Comparison of ENCODE assay signal across 24 mouse cellular contexts in the genomic region with DNA sequence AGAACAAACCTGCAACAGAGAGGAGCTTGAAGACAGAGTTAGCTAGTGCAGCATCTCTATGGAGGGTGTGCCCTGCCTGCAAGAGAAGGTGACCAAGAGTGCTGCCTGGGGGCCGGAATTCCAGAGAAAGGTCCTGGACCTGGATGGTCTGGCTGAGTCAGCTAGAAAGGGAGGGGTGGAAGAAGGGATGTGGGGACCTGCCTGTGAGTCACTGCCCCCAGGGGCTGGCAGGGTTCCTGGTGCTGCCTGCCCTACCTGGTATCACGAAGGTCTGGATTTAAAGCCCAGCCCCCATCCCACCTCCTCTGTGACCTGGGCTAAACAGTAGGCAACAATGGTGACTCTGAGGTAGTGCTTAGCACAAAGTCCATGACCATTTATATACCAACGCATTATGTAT. TPM values are rescaled to one million over a fixed set of nuclear protein-coding genes. Genes with fewer than 3 reads are reported as not detected.
A peak's percentile ranks its signal among the peaks of the same experiment; 100 is the strongest.
DNase-seq lines count a peak whose midpoint lies in the region; ATAC-seq and TF ChIP-seq lines count a peak whose summit lies in the region.
"Had no signal": no experiment of that assay in that cellular context is flagged by ENCODE, and none has a peak within 500 bp of the region (broad histone marks: within the 10 kb centered on the region; RNA-seq: fewer than 3 reads in every experiment).

No protein-coding gene starts in this region.

- no peak overlapping the region for H3K9ac ChIP-seq in stomach, embryonic 16.5 days (ENCODE audit: low read length)
- H3K9ac ChIP-seq: forebrain, postnatal 0 days; limb, embryonic 15.5 days; liver, postnatal 0 days had no signal

- peaks cover 37% of the 10 kb centered on the region for H3K4me1 ChIP-seq in stomach, embryonic 16.5 days (ENCODE audit: control insufficient read depth, insufficient read depth, low read length)

- no peak overlapping the region for H3K4me2 ChIP-seq in stomach, embryonic 16.5 days (ENCODE audit: low read depth, low read length)
- H3K4me2 ChIP-seq: heart, embryonic 13.5 days; limb, embryonic 15.5 days had no signal

- H3K27me3 ChIP-seq in Patski: no peaks in the 10 kb centered on the region
- H3K27me3 ChIP-seq in stomach, embryonic 16.5 days (ENCODE audit: control insufficient read depth, insufficient read depth, low read length): no peaks in the 10 kb centered on the region

- WGBS in stomach, embryonic 16.5 days: 59% methylated on average over 3 of the region's 3 CpGs

- intact Hi-C loops in heart, postnatal 14 days (cut with DNase I): no loop called here

- H3K4me3 ChIP-seq in stomach, embryonic 16.5 days (replicated peaks; ENCODE audit: low read length): no peak overlapping the region
- H3K4me3 ChIP-seq: erythroblast, embryonic 14.5 days; heart, embryonic 13.5 days; limb, embryonic 15.5 days; midbrain, embryonic 10.5 days had no signal

- H3K9me3 ChIP-seq in stomach, embryonic 16.5 days (replicated peaks; ENCODE audit: control insufficient read depth, low read length): no peaks in the 10 kb centered on the region
- H3K9me3 ChIP-seq: heart, embryonic 13.5 days; limb, embryonic 15.5 days; midbrain, embryonic 10.5 days had no signal

- in situ Hi-C loops in Patski (cut with MboI; ENCODE audit: low pct_unique_long_range_greater_than_20kb): no loop called here

- DNase-seq in heart, adult 11 months: peak; percentile 88
- DNase-seq in heart, postnatal 14 days: no peak
- DNase-seq in urinary bladder, adult 2 months (ENCODE audit: low spot score): peak; percentile 19
- DNase-seq in urinary bladder, postnatal 25 days (ENCODE audit: low spot score): no peak
- no peak for DNase-seq in Patski (ENCODE audit: low read depth, low spot score)
- no peak for DNase-seq in natural killer cell, adult 2 months (ENCODE audit: low spot score in 2 of 2)
- DNase-seq: cerebellum, postnatal 36 days; forebrain, postnatal 0 days; heart, postnatal 4 days; layer of hippocampus, postnatal 36 days; liver, postnatal 0 days; right cerebral cortex, postnatal 25 days had no signal

- POLR2A ChIA-PET in Patski (lab: Charles Lee): no interaction called here

- no peaks in the 10 kb centered on the region for H3K36me3 ChIP-seq in stomach, embryonic 16.5 days (ENCODE audit: control insufficient read depth, insufficient read depth, low read length)
- H3K36me3 ChIP-seq: heart, embryonic 13.5 days; limb, embryonic 15.5 days; midbrain, embryonic 10.5 days had no signal

- peak; percentile 38 for ATAC-seq in Patski
- ATAC-seq in stomach, embryonic 16.5 days (ENCODE audit: insufficient read depth, low FRiP score): no peak
- no peak for ATAC-seq in inflammation-experienced regulatory T-cells, adult 6 months
- ATAC-seq: forebrain, postnatal 0 days; liver, postnatal 0 days had no signal

- TF ChIP-seq CTCF in Patski (IDR thresholded peaks at IDR 0.05): no peak

- CTCF ChIA-PET in Patski (lab: Charles Lee): interaction anchor here (1.0 kb wide), 1 partner anchor 20 kb away, joined by 5 read pairs; no protein-coding TSS in a partner anchor

- H3K27ac ChIP-seq in stomach, embryonic 16.5 days (ENCODE audit: low read length): peak overlapping the region; percentile 6; the same call in 1 of the 2 replicates
- H3K27ac ChIP-seq: limb, embryonic 15.5 days; midbrain, embryonic 10.5 days had no signal

RNA-seq across cellular contexts. Expression of a gene that starts 4.3 kb away (rescaled TPM):
- total RNA-seq in heart, postnatal 14 days (2021): 10 to 100 TPM; 20.3 to 20.6 TPM
- 8.6 and 9.5 TPM in 2 replicates for polyA plus RNA-seq in urinary bladder, adult 2 months (2012; rRNA removed)
- polyA plus RNA-seq in Patski (2021): 22.6 TPM
- polyA plus RNA-seq in stomach, embryonic 16.5 days (2015; fragmentation: Nextera tagmentation; extraction: Ambion mirVana): 4.0 and 4.4 TPM in 2 replicates
- polyA plus RNA-seq in inflammation-experienced regulatory T-cells, adult 6 months (2017; shearing (Covaris generic)): under 1 TPM; 0.15 to 0.26 (median 0.19) TPM
- total RNA-seq: granulocyte monocyte progenitor cell, adult 5-6 weeks; MEL had no signal

RNA-seq across cellular contexts. Expression of a gene that starts 33.9 kb away (rescaled TPM):
- 10 to 100 TPM; 14.0 to 14.6 TPM for total RNA-seq in heart, postnatal 14 days (2021)
- polyA plus RNA-seq in urinary bladder, adult 2 months (2012; rRNA removed): 8.0 and 9.2 TPM in 2 replicates
- not detected for polyA plus RNA-seq in Patski (2021)
- 18.5 and 18.7 TPM in 2 replicates for polyA plus RNA-seq in stomach, embryonic 16.5 days (2015; fragmentation: Nextera tagmentation; extraction: Ambion mirVana)
- polyA plus RNA-seq in inflammation-experienced regulatory T-cells, adult 6 months (2017; shearing (Covaris generic)): 10 to 100 TPM; 45.8 to 70.7 (median 62.8) TPM

RNA-seq across cellular contexts. Expression of a gene that starts 35.3 kb away (rescaled TPM):
- total RNA-seq in heart, postnatal 14 days (2021): 10 to 100 TPM; 47.5 to 50.8 TPM
- 21.0 and 21.6 TPM in 2 replicates for polyA plus RNA-seq in urinary bladder, adult 2 months (2012; rRNA removed)
- 111 TPM for polyA plus RNA-seq in Patski (2021)
- polyA plus RNA-seq in stomach, embryonic 16.5 days (2015; fragmentation: Nextera tagmentation; extraction: Ambion mirVana): 47.9 and 52.2 TPM in 2 replicates
- polyA plus RNA-seq in inflammation-experienced regulatory T-cells, adult 6 months (2017; shearing (Covaris generic)): not detected
- total RNA-seq: granulocyte monocyte progenitor cell, adult 5-6 weeks had no signal

RNA-seq across cellular contexts. Expression of a gene that starts 48.2 kb away (rescaled TPM):
- total RNA-seq in heart, postnatal 14 days (2021): under 1 TPM in 1 of 2 experiments, not detected in 1; 0.53 TPM
- polyA plus RNA-seq in urinary bladder, adult 2 months (2012; rRNA removed): 1.3 and 2.1 TPM in 2 replicates
- polyA plus RNA-seq in Patski (2021): 0.90 TPM
- polyA plus RNA-seq in stomach, embryonic 16.5 days (2015; fragmentation: Nextera tagmentation; extraction: Ambion mirVana): 86.6 and 122 TPM in 2 replicates
- not detected for polyA plus RNA-seq in inflammation-experienced regulatory T-cells, adult 6 months (2017; shearing (Covaris generic))
- total RNA-seq: forebrain, postnatal 0 days; gastrocnemius, adult 18-20 months; granulocyte monocyte progenitor cell, adult 5-6 weeks; heart, postnatal 4 days; layer of hippocampus, postnatal 36 days; left cerebral cortex, postnatal 25 days; MEL; monocyte, adult 5-6 weeks had no signal
- polyA plus RNA-seq: erythroblast, embryonic 14.5 days; forebrain, postnatal 0 days; heart, embryonic 13.5 days; midbrain, embryonic 10.5 days; neural tube, embryonic 14.5 days had no signal

Comparison
In these comparisons a context has a peak if more than half of its experiments do, and no peak if none do; other contexts are left out.
1. DNase-seq: peak in heart, adult 11 months (single experiment) and urinary bladder, adult 2 months (single experiment); none in heart, postnatal 14 days (0 of 2), urinary bladder, postnatal 25 days (single experiment), Patski (single experiment) and natural killer cell, adult 2 months (0 of 2).
2. RNA of a gene that starts 35.3 kb away (polyA plus RNA-seq): 111 TPM in Patski (single experiment), 47.9 to 52.2 TPM in stomach, embryonic 16.5 days and 21.0 to 21.6 TPM in urinary bladder, adult 2 months; not detected in inflammation-experienced regulatory T-cells, adult 6 months; every median in the first group is over 10 times any median in the second.